Mouse (Mus musculus) CH12.LX (cell line): ENCODE data around the gene Prr18. TPM values are rescaled to one million over a fixed set of nuclear protein-coding genes. Genes with fewer than 3 reads are reported as not detected.

Source experiments
- DNase-seq: peaks from one replicate; pipeline ENCODE4 v3.0.0-alpha.2; 2013; ENCODE audit errors: extremely low read depth
- H3K27ac ChIP-seq: 2 replicates; pipeline ENCODE4 v1.5.1; 2012; ENCODE audit warnings: low read depth, mild to moderate bottlenecking, control low read depth, moderate library complexity; ENCODE audit not compliant: insufficient read depth
- H3K27me3 ChIP-seq: replicated peaks from 2 replicates; pipeline ENCODE3; 2012; ENCODE audit warnings: inconsistent platforms
- H3K36me3 ChIP-seq, 2 experiments: replicated peaks in 1 of 2; 2 replicates each; pipeline versions ENCODE3 to v1.6.1; 2012; ENCODE audit warnings: inconsistent platforms in 1 of 2, low read length in 1 of 2, mild to moderate bottlenecking in 1 of 2, mixed read lengths in 1 of 2, moderate library complexity in 1 of 2; ENCODE audit not compliant: control insufficient read depth in 1 of 2, insufficient read depth in 1 of 2
- H3K4me1 ChIP-seq, 2 experiments: 2 replicates each; pipeline ENCODE4 v1.6.1; 2012; ENCODE audit warnings: inconsistent platforms in 1 of 2, moderate library complexity in 1 of 2; ENCODE audit not compliant: insufficient read depth in 2 of 2, control insufficient read depth in 1 of 2
- H3K4me2 ChIP-seq: 2 replicates; pipeline ENCODE4 v1.6.1; 2012; ENCODE audit warnings: low read depth, mild to moderate bottlenecking, control low read depth; ENCODE audit not compliant: poor library complexity, insufficient read depth, severe bottlenecking
- H3K4me3 ChIP-seq, 3 experiments: fragments of 150-350 bp in 1 of 3; sonication (generic) in 1 of 3; replicated peaks in 1 of 3; 2 replicates each; pipeline versions ENCODE3 to v1.5.1; 2011 to 2012; ENCODE audit warnings: low read depth in 2 of 3, low read length in 2 of 3, mild to moderate bottlenecking in 2 of 3, moderate library complexity in 2 of 3, control low read depth in 1 of 3, improper control_type of control experiment in 1 of 3, inconsistent platforms in 1 of 3, mixed read lengths in 1 of 3; ENCODE audit not compliant: poor library complexity in 1 of 3
- H3K79me2 ChIP-seq: replicated peaks from 2 replicates; pipeline ENCODE4 v1.6.1; 2012; ENCODE audit warnings: mild to moderate bottlenecking, moderate library complexity; ENCODE audit not compliant: control insufficient read depth, poor library complexity, insufficient read depth, severe bottlenecking; ENCODE audit errors: extremely low read depth
- H3K9ac ChIP-seq: 2 replicates; pipeline ENCODE4 v1.6.1; 2012; ENCODE audit warnings: low read depth, mild to moderate bottlenecking, control low read depth, moderate library complexity; ENCODE audit not compliant: insufficient read depth
- H3K9me3 ChIP-seq: replicated peaks from 2 replicates; pipeline ENCODE3; 2012; ENCODE audit warnings: low read length, inconsistent platforms, mixed read lengths
- CHD2 ChIP-seq: IDR thresholded peaks from 2 replicates; pipeline ENCODE4 v1.6.1; 2011; ENCODE audit warnings: low read length, improper control_type of control experiment
- CTCF ChIP-seq, 2 experiments: IDR thresholded peaks in 1 of 2; conservative IDR thresholded peaks in 1 of 2; 2 replicates each; pipeline ENCODE4 v1.5.1; 2011 to 2012; ENCODE audit warnings: low read depth in 2 of 2, low read length in 2 of 2, improper control_type of control experiment in 1 of 2, inconsistent platforms in 1 of 2, mild to moderate bottlenecking in 1 of 2, moderate library complexity in 1 of 2
- E2F4 ChIP-seq: IDR thresholded peaks from 2 replicates; pipeline ENCODE4 v1.6.1; 2011; ENCODE audit warnings: low read depth, low read length, improper control_type of control experiment; ENCODE audit not compliant: insufficient replicate concordance
- GABPA ChIP-seq: IDR thresholded peaks from 2 replicates; pipeline ENCODE4 v1.6.1; 2012; ENCODE audit warnings: low read depth, low read length, improper control_type of control experiment, inconsistent platforms; ENCODE audit not compliant: insufficient replicate concordance
- HCFC1 ChIP-seq: IDR thresholded peaks from 2 replicates; pipeline ENCODE4 v1.6.1; 2012; ENCODE audit warnings: low read depth, mild to moderate bottlenecking, inconsistent platforms, low read length, improper control_type of control experiment
- IRF4 ChIP-seq: IDR thresholded peaks from 2 replicates; pipeline ENCODE4 v1.6.1; 2014; ENCODE audit warnings: low read depth, mild to moderate bottlenecking, inconsistent platforms, low read length, improper control_type of control experiment
- JUND ChIP-seq: conservative IDR thresholded peaks from 2 replicates; pipeline ENCODE4 v1.6.1; 2011; ENCODE audit warnings: low read depth, low read length, improper control_type of control experiment
- KAT2A ChIP-seq: IDR thresholded peaks from 2 replicates; pipeline ENCODE4 v1.6.1; 2012; ENCODE audit warnings: low read length, improper control_type of control experiment, inconsistent platforms; ENCODE audit not compliant: insufficient replicate concordance
- MAFK ChIP-seq: IDR thresholded peaks from 2 replicates; pipeline ENCODE4 v1.6.1; 2011; ENCODE audit warnings: low read length, improper control_type of control experiment; ENCODE audit not compliant: insufficient replicate concordance
- MAX ChIP-seq: IDR thresholded peaks from 2 replicates; pipeline ENCODE4 v1.6.1; 2011; ENCODE audit warnings: low read length, improper control_type of control experiment
- MAZ ChIP-seq: IDR thresholded peaks from 2 replicates; pipeline ENCODE4 v1.6.1; 2012; ENCODE audit warnings: low read depth, mild to moderate bottlenecking, inconsistent platforms, low read length, improper control_type of control experiment, moderate library complexity
- MEF2A ChIP-seq: IDR thresholded peaks from 2 replicates; pipeline ENCODE4 v1.6.1; 2014; ENCODE audit warnings: low read depth, mild to moderate bottlenecking, inconsistent platforms, low read length, improper control_type of control experiment, borderline replicate concordance
- MXI1 ChIP-seq: IDR thresholded peaks from 2 replicates; pipeline ENCODE4 v1.6.1; 2011; ENCODE audit warnings: mild to moderate bottlenecking, low read depth, low read length, improper control_type of control experiment
- MYC ChIP-seq: IDR thresholded peaks from 2 replicates; pipeline ENCODE4 v1.6.1; 2011; ENCODE audit warnings: low read depth, mild to moderate bottlenecking, improper control_type of control experiment, low read length
- PAX5 ChIP-seq: IDR thresholded peaks from 2 replicates; pipeline ENCODE4 v1.6.1; 2012; ENCODE audit warnings: low read length, inconsistent platforms, mixed read lengths
- POLR2A ChIP-seq: IDR thresholded peaks from 2 replicates; pipeline ENCODE4 v1.6.1; 2011; ENCODE audit warnings: low read depth, mild to moderate bottlenecking, improper control_type of control experiment, low read length
- POLR2AphosphoS2 ChIP-seq: IDR thresholded peaks from 2 replicates; pipeline ENCODE4 v1.6.1; 2011; ENCODE audit warnings: low read depth, low read length, improper control_type of control experiment
- RCOR1 ChIP-seq: conservative IDR thresholded peaks from 2 replicates; pipeline ENCODE4 v1.6.1; 2012; ENCODE audit warnings: low read depth, mild to moderate bottlenecking, inconsistent platforms, low read length, improper control_type of control experiment
- SIN3A ChIP-seq: IDR thresholded peaks from 2 replicates; pipeline ENCODE4 v1.6.1; 2012; ENCODE audit warnings: low read length, improper control_type of control experiment, inconsistent platforms
- SMC3 ChIP-seq: IDR thresholded peaks from 2 replicates; pipeline ENCODE4 v1.6.1; 2011; ENCODE audit warnings: low read depth, low read length, improper control_type of control experiment
- TBP ChIP-seq: conservative IDR thresholded peaks from 2 replicates; pipeline ENCODE4 v1.6.1; 2011; ENCODE audit warnings: low read depth, low read length, improper control_type of control experiment
- TCF12 ChIP-seq: IDR thresholded peaks from 2 replicates; pipeline ENCODE4 v1.6.1; 2014; ENCODE audit warnings: low read depth, mild to moderate bottlenecking, inconsistent platforms, low read length, improper control_type of control experiment
- UBTF ChIP-seq: IDR thresholded peaks from 2 replicates; pipeline ENCODE4 v1.6.1; 2012; ENCODE audit warnings: low read depth, mild to moderate bottlenecking, inconsistent platforms, low read length, improper control_type of control experiment, moderate library complexity
- USF1 ChIP-seq: IDR thresholded peaks from 2 replicates; pipeline ENCODE4 v1.6.1; 2014; ENCODE audit warnings: low read depth, mild to moderate bottlenecking, inconsistent platforms, low read length, improper control_type of control experiment
- USF2 ChIP-seq: conservative IDR thresholded peaks from 2 replicates; pipeline ENCODE4 v1.6.1; 2011; ENCODE audit warnings: low read depth, low read length, improper control_type of control experiment
- ZC3H11A ChIP-seq: IDR thresholded peaks from 2 replicates; pipeline ENCODE4 v1.6.1; 2012; ENCODE audit warnings: low read depth, mild to moderate bottlenecking, inconsistent platforms, low read length, improper control_type of control experiment
- ZNF384 ChIP-seq: IDR thresholded peaks from 2 replicates; pipeline ENCODE4 v1.6.1; 2012; ENCODE audit warnings: low read depth, low read length, improper control_type of control experiment, inconsistent platforms
- dilution Hi-C: fragments of 300-500 bp; cut with MboI; formaldehyde crosslinking; loops from 2 replicates; pipeline ENCODE4 v1.14.3; 2020; ENCODE audit warnings: low sequenced_read_pairs; ENCODE audit not compliant: extremely low pct_unique_long_range_greater_than_20kb, extremely low pct_ligation_motif_present
- in situ Hi-C: fragments of 300-500 bp; cut with MboI; formaldehyde crosslinking; loops from 3 replicates; pipeline ENCODE4 v1.14.3; 2019; ENCODE audit warnings: low sequenced_read_pairs, low pct_ligation_motif_present, low pct_unique_long_range_greater_than_20kb, mixed read lengths
- polyA plus RNA-seq: library from polyadenylated mRNA; unstranded; fragments of >175 nt; gene quantifications from 2 replicates; pipeline ENCODE4 v1.2.1, GENCODE M21; 2012; ENCODE audit warnings: low read depth; ENCODE audit not compliant: insufficient read length
- total RNA-seq, 2 experiments: library from RNA; depleted of rRNA; stranded (reverse); fragments of 300-350 nt in 1 of 2; fragments of >200 nt in 1 of 2; gene quantifications; 2 replicates each; pipeline ENCODE4 v1.2.3; 2012 to 2014

The Prr18 gene
- total and polyA plus RNA-seq, 3 experiments: 0.07 to 0.12 (median 0.08) TPM

GRCm38 (mm10) chr17:8298281-8298680 lies 39.0 kb upstream of the Prr18 start:
- Histone ChIP-seq H3K9ac (no peak overlapping the region), H3K4me3 (no peak overlapping the region), H3K4me2 (no peak overlapping the region), H3K9me3 (no peaks in the 10 kb centered on the region), H3K79me2 (no peaks in the 10 kb centered on the region), H3K4me1 (peaks cover 3 to 61% of the 10 kb centered on the region in 2 experiments; a peak in 3 of 4 replicates), H3K27ac (no peak overlapping the region), H3K27me3 (no peaks in the 10 kb centered on the region), H3K36me3 (peaks cover 2 to 36% of the 10 kb centered on the region in 2 experiments)
- no peak for DNase-seq
- TF ChIP-seq PAX5 (no peak), MAZ (no peak), TCF12 (no peak)
- dilution Hi-C loops: no loop called here
- in situ Hi-C loops: no loop called here

GRCm38 (mm10) chr17:8299524-8299923 lies 37.7 kb upstream of the Prr18 start:
- Histone ChIP-seq H3K27me3 (no peaks in the 10 kb centered on the region), H3K9ac (no peak overlapping the region), H3K4me1 (peaks cover 3 to 64% of the 10 kb centered on the region in 2 experiments; a peak in 3 of 4 replicates), H3K79me2 (no peaks in the 10 kb centered on the region), H3K27ac (no peak overlapping the region), H3K36me3 (peaks cover 0 to 27% of the 10 kb centered on the region in 2 experiments), H3K9me3 (no peaks in the 10 kb centered on the region), H3K4me3 (no peak overlapping the region), H3K4me2 (no peak overlapping the region)
- in situ Hi-C loops (no loop called here), dilution Hi-C loops (no loop called here)
- DNase-seq: no peak
- TF ChIP-seq USF1 (no peak), MAFK (no peak), JUND (no peak), HCFC1 (no peak), SIN3A (no peak)

GRCm38 (mm10) chr17:8301515-8301914 lies 35.7 kb upstream of the Prr18 start:
- H3K4me1 ChIP-seq: peaks cover 8 to 65% of the 10 kb centered on the region in 2 experiments; a peak in 3 of 4 replicates
- no peaks in the 10 kb centered on the region for H3K79me2 ChIP-seq
- peaks cover 0 to 23% of the 10 kb centered on the region in 2 experiments for H3K36me3 ChIP-seq
- no peak overlapping the region for H3K9ac ChIP-seq
- no peaks in the 10 kb centered on the region for H3K27me3 ChIP-seq
- H3K9me3 ChIP-seq: no peaks in the 10 kb centered on the region
- no peak overlapping the region for H3K27ac ChIP-seq
- no peak for DNase-seq
- in situ Hi-C loops (loop anchor here (10.0 kb wide), 1 partner anchor 107 kb away; no protein-coding TSS in a partner anchor), dilution Hi-C loops (no loop called here)
- no peak overlapping the region for H3K4me2 ChIP-seq
- H3K4me3 ChIP-seq: no peak overlapping the region
- TF ChIP-seq KAT2A (no peak), PAX5 (no peak), USF2 (no peak), IRF4 (no peak), UBTF (no peak), HCFC1 (no peak), E2F4 (no peak), TBP (no peak), SIN3A (no peak), MAX (no peak), MEF2A (no peak), RCOR1 (no peak), CTCF (conservative IDR thresholded peaks at IDR 0.05 in 1 of 2, IDR thresholded peaks at IDR 0.05 in 1 of 2; ENCODE audit: low read depth in 2 of 2, low read length in 2 of 2) (peak in 1 of 2 experiments; percentile 53; a peak in 2 of 4 replicates), JUND (no peak), CHD2 (no peak), MXI1 (no peak), POLR2AphosphoS2 (no peak), ZNF384 (peak; percentile 94), ZC3H11A (no peak), MYC (no peak), GABPA (no peak), POLR2A (no peak), SMC3 (peak; percentile 33)
